Mouse (Mus musculus) right cerebral cortex, postnatal 36 days (tissue): Measurements from ENCODE around the gene Mtnr1b.
"Not testable (repeated sequence)": the region's sequence is repeated elsewhere in the genome, so short reads cannot be mapped to it uniquely, and the experiment has no call there.

ENCODE experiments used
- DNase-seq, 2 experiments: peaks; one replicate each; pipeline ENCODE4 v3.0.0; 2022; ENCODE audit warnings: low spot score in 2 of 2, mixed read lengths in 1 of 2

Mtnr1b gene

GRCm38 (mm10) chr9:15874506-15875160, at the start of gene Mtnr1b:
Mtnr1b (minus strand) TSS chr9:15874556.
- DNase-seq, result no peak

DNA sequence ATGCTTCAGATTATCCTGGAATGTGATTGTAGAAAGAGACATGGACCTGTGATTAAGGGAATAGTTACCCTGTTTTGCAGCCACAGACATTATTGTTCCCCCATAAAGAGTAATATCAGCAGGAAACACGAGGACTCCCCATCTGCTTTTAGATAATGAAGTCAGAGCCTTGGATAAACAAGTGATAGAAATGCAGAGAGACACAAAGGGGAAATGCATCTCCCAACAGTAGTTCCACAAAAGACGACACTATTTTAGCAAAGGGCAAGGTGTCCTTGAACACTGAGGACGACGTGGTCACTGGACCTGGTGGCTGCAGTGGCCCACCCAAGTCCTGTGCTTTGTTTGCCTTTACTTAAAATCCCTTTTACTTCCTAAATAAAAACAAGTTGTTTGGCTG, 45.9 kb upstream of the Mtnr1b start:
- no peak for DNase-seq

DNA sequence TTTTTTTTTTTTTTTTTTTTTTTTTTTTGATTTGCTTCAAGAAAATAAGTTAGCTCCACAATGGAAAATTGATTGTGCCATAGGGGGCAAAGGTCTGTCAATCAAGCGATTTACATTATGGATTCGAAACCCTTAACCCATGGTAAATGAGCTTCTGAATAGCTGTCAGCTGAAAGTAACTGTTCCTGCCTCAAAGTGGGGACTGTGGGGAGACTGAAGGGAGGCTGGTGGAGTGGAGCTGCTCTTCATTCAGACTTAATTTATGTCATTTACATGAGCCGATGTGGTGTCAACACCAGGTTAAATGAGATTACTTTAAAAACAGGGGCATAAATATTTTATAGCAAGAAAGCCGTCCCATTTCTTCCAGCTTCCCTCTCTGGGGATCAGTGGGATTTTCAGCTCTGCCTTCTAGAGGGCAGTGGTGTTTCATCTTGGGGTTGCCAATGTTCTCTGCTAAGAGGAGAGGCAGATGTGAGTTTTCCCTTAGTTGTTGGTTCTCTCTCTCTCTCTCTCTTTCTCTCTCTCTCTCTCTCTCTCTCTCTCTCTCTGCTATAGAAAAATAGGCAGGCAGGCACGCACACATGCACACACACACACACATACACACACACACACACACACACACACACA, 45.1 kb upstream of the Mtnr1b start:
- DNase-seq, result no peak

- no peak for DNase-seq
These were observed 42.2 kb upstream of the Mtnr1b start for GRCm38 (mm10) chr9:15916600-15916999.

DNA sequence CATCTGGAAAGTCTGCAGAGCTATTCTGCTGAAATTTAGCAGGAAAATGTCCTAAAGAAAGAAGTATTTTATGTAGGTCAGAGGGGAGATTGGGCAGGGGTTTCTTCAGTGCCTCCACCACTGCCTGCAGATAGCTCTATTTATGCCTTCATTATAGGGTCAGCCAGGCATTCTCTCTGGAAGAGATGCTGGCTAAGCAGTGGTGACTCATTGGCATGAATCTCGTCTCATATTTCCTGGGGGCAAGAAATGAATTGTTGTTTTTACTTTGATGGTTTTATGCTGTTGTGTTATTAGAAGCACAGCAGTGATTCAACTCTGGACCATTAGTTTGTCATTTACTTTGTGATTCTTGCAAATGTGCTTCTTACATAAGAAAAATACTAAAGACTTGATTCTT, 38.4 kb upstream of the Mtnr1b start:
- no peak for DNase-seq

- DNase-seq, result no peak
These were observed 35.2 kb upstream of the Mtnr1b start for GRCm38 (mm10) chr9:15909397-15910113.

- DNase-seq, result peak in 1 of 2 experiments; percentile 22
These were observed 29.8 kb upstream of the Mtnr1b start for GRCm38 (mm10) chr9:15903948-15904750.

- no peak for DNase-seq
These were observed 23.8 kb upstream of the Mtnr1b start for GRCm38 (mm10) chr9:15898112-15898511.

- peak; percentile 12 to 31 for DNase-seq
These were observed 12.4 kb upstream of the Mtnr1b start for GRCm38 (mm10) chr9:15886756-15887155.

DNA sequence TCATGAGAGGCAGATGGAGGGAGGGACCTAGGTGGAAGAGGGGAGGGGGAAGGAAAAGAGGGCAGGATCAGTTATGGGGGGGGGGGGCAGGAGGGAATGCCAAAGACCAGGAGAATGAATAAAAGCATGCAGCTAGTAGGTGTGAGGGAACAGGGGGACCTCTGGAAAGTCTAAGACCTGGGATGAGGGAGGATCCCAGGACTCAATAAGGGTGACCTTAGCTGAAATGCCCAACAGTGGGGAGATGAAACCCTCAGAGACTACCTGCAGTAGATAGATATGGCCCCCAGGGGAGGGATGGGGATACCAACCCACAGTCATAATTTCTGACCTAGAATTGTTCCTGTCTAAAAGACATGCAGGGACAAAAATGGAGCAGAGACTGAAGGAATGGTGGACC, 6.4 kb upstream of the Mtnr1b start:
- DNase-seq, result no peak

DNA sequence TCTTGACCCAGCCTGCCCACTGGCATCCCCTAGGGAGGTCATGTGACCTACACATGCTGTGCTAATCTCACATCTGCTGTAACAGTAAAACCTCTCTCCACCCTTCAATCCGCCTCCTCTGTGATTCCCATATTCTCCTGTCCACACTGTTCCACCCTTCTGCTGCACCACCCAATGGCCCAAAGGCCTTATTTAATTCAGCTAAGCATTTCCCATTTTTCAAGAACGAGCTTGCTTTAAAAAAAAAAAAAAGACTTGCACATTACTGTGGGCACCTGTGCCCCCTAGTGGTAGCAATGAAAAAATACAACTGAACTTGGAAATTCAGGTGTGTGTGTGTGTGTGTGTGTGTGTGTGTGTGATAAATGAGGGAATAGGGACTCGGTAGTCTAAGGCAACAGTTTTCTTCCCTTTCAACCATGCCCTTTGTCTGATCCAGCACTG, 5.8 kb upstream of the Mtnr1b start:
- no peak for DNase-seq

- no peak for DNase-seq
These were observed 4.3 kb downstream of the Mtnr1b start for GRCm38 (mm10) chr9:15870013-15870412.

GRCm38 (mm10) chr9:15869456-15869855, 4.9 kb downstream of the Mtnr1b start:
- no peak for DNase-seq

DNA sequence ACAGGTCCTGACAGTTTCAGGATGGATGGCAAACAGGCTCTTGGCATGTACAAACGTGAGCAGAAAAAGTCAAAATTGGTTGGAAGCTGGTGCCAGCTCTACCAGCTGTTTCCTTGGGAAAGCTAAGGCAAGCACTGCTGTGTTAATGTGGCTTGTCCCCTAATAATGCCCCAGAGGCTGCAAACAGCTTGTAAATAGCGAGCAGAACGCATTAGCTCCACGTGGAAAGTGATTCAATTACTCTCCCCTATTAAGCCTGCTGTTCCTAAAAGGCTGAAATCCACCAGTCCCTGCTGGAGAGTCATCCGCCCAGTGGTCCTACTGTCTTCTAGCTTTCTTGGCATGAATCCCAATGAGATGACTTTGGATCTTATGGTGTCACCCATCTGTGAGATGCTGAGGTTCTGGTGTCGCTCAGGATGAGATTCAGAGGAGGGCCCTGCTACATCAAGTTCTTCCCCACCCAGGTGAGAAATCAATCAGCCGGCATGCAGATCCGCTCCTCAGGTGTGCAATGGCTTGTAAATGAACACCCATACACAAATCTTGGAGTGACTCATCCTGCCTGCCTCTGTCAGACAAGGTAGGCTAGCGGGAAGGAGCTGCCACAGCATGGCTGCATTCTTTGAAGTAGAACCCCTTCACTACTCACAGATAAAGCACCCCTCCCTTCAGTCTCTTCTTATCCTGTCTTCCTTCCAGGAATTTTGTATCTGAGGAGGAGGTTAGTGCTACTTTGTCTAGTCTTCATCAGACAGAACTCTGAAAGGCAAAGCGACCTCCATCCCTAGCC, 7.9 kb downstream of the Mtnr1b start:
- DNase-seq, result no peak

GRCm38 (mm10) chr9:15861402-15861801, 13.0 kb downstream of the Mtnr1b start:
- DNase-seq, result no peak

DNA sequence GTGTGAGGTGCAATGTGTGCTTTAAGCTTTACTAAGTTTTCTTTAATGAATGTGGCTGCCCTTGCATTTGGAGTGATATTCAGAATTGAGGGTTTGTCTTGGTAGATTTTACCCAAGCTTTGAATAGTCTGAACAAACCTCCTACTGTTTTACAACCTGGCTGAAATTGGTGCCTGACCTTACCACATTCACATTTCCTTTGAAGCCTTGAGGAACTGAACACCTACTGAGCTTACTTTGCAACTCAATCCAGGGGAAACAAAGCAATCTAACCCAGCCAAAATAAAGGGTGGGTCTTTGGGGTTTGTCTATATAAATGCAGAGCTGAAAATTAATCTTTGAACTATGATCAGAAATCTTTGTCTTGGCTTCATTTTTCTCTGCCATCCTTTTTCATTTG, 23.6 kb downstream of the Mtnr1b start:
- no peak for DNase-seq

DNA sequence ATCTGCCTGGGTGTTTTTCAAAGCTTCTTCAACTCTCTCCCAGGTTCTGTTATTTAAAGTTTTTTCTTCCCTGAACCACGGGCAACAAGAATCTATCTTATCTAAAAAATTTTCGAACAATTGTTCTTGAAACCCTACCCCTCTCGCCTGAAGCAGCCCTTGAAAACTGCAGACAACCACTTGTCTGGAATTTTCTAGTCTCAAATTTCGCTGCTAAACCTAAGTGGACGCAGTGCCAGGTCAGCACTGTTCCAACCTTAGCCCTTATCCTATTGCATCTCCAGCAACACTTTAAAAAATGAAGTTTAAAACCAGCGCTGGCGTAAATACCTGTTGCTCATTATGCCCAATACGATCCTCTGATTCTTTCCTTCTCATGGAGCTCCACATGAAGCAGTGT, 29.0 kb downstream of the Mtnr1b start:
- no peak for DNase-seq

GRCm38 (mm10) chr9:15844936-15845335, 29.4 kb downstream of the Mtnr1b start:
- not testable (repeated sequence) for DNase-seq

GRCm38 (mm10) chr9:15813002-15813911, 61.1 kb downstream of the Mtnr1b start:
- DNase-seq, result peak; percentile 3 to 29

DNA sequence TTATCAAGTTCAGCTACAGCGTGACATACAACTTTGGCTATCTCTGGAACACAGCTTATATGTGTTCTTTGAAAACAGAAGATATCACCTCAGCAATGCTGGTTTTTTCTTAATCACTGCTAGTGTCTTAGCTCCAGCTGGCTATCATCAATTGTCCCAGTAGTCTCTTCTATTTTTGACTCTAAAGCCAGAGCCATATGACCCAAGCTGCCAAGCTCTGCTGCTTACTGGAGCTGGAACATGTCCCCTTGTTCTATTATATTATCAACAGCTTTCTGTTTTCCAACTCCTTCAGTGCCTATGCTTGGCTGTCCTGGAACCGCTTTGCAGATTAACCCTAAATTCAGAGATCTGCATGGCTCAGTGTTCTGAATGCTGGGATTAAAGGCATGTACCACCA, 70.1 kb downstream of the Mtnr1b start:
- DNase-seq, result no peak
